Mouse (Mus musculus) sigmoid colon, adult 10 weeks (tissue): ENCODE data around the gene Cd302. TPM values are rescaled to one million over a fixed set of nuclear protein-coding genes. Genes with fewer than 3 reads are reported as not detected.

Experiments
- polyA plus RNA-seq: library from polyadenylated mRNA; stranded (reverse); fragments of 350-450 nt; fragmentation: Illumina TruSeq; extraction: RNeasy Lipid Tissue Mini Kit (QIAGEN cat#74804); gene quantifications from one replicate; pipeline ENCODE4 v1.2.3, GENCODE M21; 2014; ENCODE audit warnings: low read depth, low replicate concordance

Gene Cd302
- polyA plus RNA-seq: 29.2 TPM

GRCm38 (mm10) chr2:60284467-60284821, at the start of gene Cd302:
Cd302 (minus strand) TSS chr2:60284488.

GRCm38 (mm10) chr2:60209703-60210651, 74.3 kb downstream of the Cd302 start, which contains the start of the genes Baz2b and March7:
Baz2b (minus strand) TSS chr2:60209839.
March7 (plus strand) TSS chr2:60209887.

Other genes with a start within 250 kb of the Cd302 start
- 82.5 TPM for gene Baz2b, start 74.6 kb downstream of the Cd302 start, polyA plus RNA-seq
- gene March7, start 74.6 kb downstream of the Cd302 start, polyA plus RNA-seq: 380 TPM
- 32.8 TPM for gene Ly75, start 98.8 kb upstream of the Cd302 start, polyA plus RNA-seq